Mouse (Mus musculus): ENCODE measurements around the gene Slamf7. TPM values are rescaled to one million over a fixed set of nuclear protein-coding genes. Genes with fewer than 3 reads are reported as not detected.

Gene Slamf7
- total and polyA plus RNA-seq, 2 experiments: 0.20 to 0.83 TPM

DNA sequence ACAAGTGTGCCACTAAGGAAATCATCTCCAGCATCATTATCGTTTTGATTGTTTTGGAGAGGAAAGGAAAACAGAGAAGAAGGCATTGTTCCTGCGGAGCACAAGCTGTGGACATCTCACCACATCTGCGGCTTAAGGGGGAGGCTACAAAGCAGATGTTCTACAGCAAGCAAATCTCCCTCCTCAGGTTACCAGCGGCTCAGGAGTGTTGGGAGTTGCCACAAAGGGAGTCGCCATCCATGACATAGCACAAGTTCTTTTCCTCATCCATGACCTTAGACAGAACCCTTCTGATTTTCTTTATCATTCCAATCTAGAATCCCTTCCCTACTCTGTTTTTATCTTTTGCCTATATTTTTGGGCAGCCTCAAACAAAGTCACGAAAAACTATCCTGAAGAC lies 17.1 kb downstream of the Slamf7 start:
- 38% methylated on average over 6 of the region's 6 CpGs for WGBS
- H3K36me3 ChIP-seq (ENCODE audit: control insufficient read depth, insufficient read depth, low read length): no peaks in the 10 kb centered on the region
- no peak for DNase-seq (ENCODE audit: extremely low read depth, low read depth, low spot score)

DNA sequence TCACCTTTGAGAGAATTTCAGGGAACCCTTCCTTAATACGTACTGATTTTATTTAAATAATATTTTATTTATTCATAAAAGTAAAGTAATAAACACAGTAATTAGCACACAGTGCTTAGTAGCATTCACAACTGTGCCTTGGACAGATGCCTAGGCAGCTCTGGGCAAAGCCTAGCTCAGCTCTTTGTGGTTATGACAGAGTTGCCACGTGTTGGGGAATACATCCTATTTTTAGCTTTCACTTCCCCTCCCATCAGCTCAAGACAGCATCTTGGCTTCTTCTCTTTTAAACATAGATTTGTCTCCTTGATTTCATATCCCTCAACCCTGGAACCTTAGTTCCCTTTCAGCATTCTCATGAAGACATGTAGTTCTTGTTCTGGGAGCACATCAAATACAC lies 21.4 kb downstream of the Slamf7 start:
- H3K36me3 ChIP-seq (ENCODE audit: control insufficient read depth, insufficient read depth, low read length): no peaks in the 10 kb centered on the region
- DNase-seq (ENCODE audit: extremely low read depth, low read depth, low spot score): peak; percentile 46
- H3K79me2 ChIP-seq (ENCODE audit: control insufficient read depth, insufficient read depth, low read length): no peaks in the 10 kb centered on the region
- 54% methylated on average over 2 of the region's 2 CpGs for WGBS
- no peak overlapping the region for H3K9ac ChIP-seq (ENCODE audit: low read depth, low read length)
- no peak overlapping the region for H3K27ac ChIP-seq (replicated peaks; ENCODE audit: insufficient read depth, low read depth, low read length)
- H3K4me1 ChIP-seq (ENCODE audit: control insufficient read depth, insufficient read depth, low read length): no peaks in the 10 kb centered on the region
- no peak overlapping the region for H3K4me3 ChIP-seq (ENCODE audit: insufficient read depth, low read depth, low read length)
- TF ChIP-seq POLR2A (IDR thresholded peaks at IDR 0.05; ENCODE audit: extremely low read depth, insufficient read depth, low read length) (no peak), CTCF (IDR thresholded peaks at IDR 0.05; ENCODE audit: low read depth, low read length) (no peak)
- H3K27me3 ChIP-seq (ENCODE audit: control insufficient read depth, insufficient read depth, low read length): no peaks in the 10 kb centered on the region; the same call in 1 of the 2 replicates

More for the DNA sequence above, 17.1 kb downstream of the Slamf7 start:
- H3K4me1 ChIP-seq (ENCODE audit: control insufficient read depth, insufficient read depth, low read length): no peaks in the 10 kb centered on the region; the same call in 1 of the 2 replicates
- H3K27ac ChIP-seq (replicated peaks; ENCODE audit: insufficient read depth, low read depth, low read length): no peak overlapping the region
- H3K4me3 ChIP-seq (ENCODE audit: insufficient read depth, low read depth, low read length): no peak overlapping the region
- TF ChIP-seq CTCF (IDR thresholded peaks at IDR 0.05; ENCODE audit: low read depth, low read length) (no peak), POLR2A (IDR thresholded peaks at IDR 0.05; ENCODE audit: extremely low read depth, insufficient read depth, low read length) (no peak)
- no peaks in the 10 kb centered on the region; the same call in 1 of the 2 replicates for H3K27me3 ChIP-seq (ENCODE audit: control insufficient read depth, insufficient read depth, low read length)
- H3K9ac ChIP-seq (ENCODE audit: low read depth, low read length): no peak overlapping the region
- H3K79me2 ChIP-seq (ENCODE audit: control insufficient read depth, insufficient read depth, low read length): no peaks in the 10 kb centered on the region

DNA sequence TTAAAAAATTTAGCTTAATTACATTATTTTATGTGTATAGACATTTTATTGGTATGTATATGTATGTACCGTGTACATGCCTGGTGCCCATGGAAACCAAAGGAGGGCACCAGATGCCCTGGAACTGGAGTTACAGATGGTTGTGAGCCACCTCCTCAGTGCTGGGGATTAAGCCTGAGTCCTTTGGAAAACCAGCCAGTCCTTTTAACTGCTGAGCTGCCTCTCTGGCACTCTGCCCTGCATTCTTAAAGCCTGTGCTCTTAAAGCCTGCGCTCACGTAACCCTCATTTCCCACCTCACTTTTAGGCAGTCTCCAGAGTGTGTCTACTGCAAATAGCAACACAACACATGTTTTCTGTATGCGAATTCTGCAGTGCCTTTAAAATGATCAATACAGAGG lies 21.9 kb downstream of the Slamf7 start:
- Histone ChIP-seq H3K36me3 (ENCODE audit: control insufficient read depth, insufficient read depth, low read length) (no peaks in the 10 kb centered on the region), H3K79me2 (ENCODE audit: control insufficient read depth, insufficient read depth, low read length) (no peaks in the 10 kb centered on the region), H3K27ac (replicated peaks; ENCODE audit: insufficient read depth, low read depth, low read length) (no peak overlapping the region), H3K27me3 (ENCODE audit: control insufficient read depth, insufficient read depth, low read length) (no peaks in the 10 kb centered on the region), H3K9ac (ENCODE audit: low read depth, low read length) (no peak overlapping the region), H3K4me1 (ENCODE audit: control insufficient read depth, insufficient read depth, low read length) (no peaks in the 10 kb centered on the region), H3K4me3 (ENCODE audit: insufficient read depth, low read depth, low read length) (no peak overlapping the region)
- no peak for DNase-seq (ENCODE audit: extremely low read depth, low read depth, low spot score)
- WGBS: 71% methylated on average over 4 of the region's 4 CpGs
- no peak for TF ChIP-seq POLR2A (IDR thresholded peaks at IDR 0.05; ENCODE audit: extremely low read depth, insufficient read depth, low read length)

DNA sequence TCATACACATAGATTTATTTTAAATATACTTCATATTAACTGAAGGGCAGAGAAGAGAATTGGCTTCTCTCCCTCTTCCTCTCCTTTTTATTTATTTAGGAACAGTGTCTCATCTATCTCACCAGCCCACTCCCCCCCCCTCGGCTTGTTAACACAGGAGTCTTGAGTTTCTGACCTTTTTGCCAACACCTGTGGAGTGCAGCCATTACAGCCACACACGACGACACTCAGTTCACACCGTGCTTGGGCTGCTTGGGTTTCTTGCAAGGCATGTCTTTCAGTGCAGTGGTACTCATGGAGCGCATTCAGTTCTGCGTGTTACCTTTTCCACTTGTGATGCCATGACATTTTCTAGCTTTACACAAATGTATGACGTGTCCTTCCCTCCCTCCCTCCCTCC lies 22.8 kb downstream of the Slamf7 start:
- no peak overlapping the region for H3K27ac ChIP-seq (replicated peaks; ENCODE audit: insufficient read depth, low read depth, low read length)

DNA sequence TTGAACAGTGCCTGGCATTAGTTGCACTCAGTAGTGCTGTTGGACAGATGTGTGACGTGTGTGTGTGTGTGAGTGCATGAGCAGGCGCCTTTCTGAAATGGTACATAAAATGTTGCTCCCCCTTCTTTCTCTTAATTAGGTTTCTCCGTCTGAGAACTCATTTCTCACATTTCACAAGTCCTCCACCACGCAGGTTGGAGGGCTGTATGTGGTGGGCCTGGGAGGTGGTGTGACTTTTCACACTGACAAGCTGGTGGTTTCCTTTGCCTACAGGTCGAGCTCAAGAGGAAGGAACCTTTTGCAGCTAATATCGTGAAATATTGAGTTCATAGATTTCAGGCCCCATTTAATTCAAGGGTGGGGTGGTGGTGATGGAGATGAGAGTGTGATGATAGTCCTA lies 23.7 kb downstream of the Slamf7 start:
- no peak overlapping the region for H3K9ac ChIP-seq (ENCODE audit: low read depth, low read length)
- 66% methylated on average over 6 of the region's 6 CpGs for WGBS
- H3K79me2 ChIP-seq (ENCODE audit: control insufficient read depth, insufficient read depth, low read length): no peaks in the 10 kb centered on the region
- no peaks in the 10 kb centered on the region for H3K4me1 ChIP-seq (ENCODE audit: control insufficient read depth, insufficient read depth, low read length)
- no peak for TF ChIP-seq CTCF (IDR thresholded peaks at IDR 0.05; ENCODE audit: low read depth, low read length)
- no peak for TF ChIP-seq POLR2A (IDR thresholded peaks at IDR 0.05; ENCODE audit: extremely low read depth, insufficient read depth, low read length)
- no peaks in the 10 kb centered on the region for H3K27me3 ChIP-seq (ENCODE audit: control insufficient read depth, insufficient read depth, low read length)
- no peak overlapping the region for H3K27ac ChIP-seq (replicated peaks; ENCODE audit: insufficient read depth, low read depth, low read length)
- no peak overlapping the region for H3K4me3 ChIP-seq (ENCODE audit: insufficient read depth, low read depth, low read length)
- DNase-seq (ENCODE audit: extremely low read depth, low read depth, low spot score): no peak
- no peaks in the 10 kb centered on the region for H3K36me3 ChIP-seq (ENCODE audit: control insufficient read depth, insufficient read depth, low read length)

More for the DNA sequence above, 22.8 kb downstream of the Slamf7 start:
- TF ChIP-seq POLR2A (IDR thresholded peaks at IDR 0.05; ENCODE audit: extremely low read depth, insufficient read depth, low read length): no peak
- TF ChIP-seq CTCF (IDR thresholded peaks at IDR 0.05; ENCODE audit: low read depth, low read length): no peak
- Histone ChIP-seq H3K27me3 (ENCODE audit: control insufficient read depth, insufficient read depth, low read length) (no peaks in the 10 kb centered on the region), H3K36me3 (ENCODE audit: control insufficient read depth, insufficient read depth, low read length) (no peaks in the 10 kb centered on the region), H3K4me1 (ENCODE audit: control insufficient read depth, insufficient read depth, low read length) (no peaks in the 10 kb centered on the region), H3K79me2 (ENCODE audit: control insufficient read depth, insufficient read depth, low read length) (no peaks in the 10 kb centered on the region), H3K4me3 (ENCODE audit: insufficient read depth, low read depth, low read length) (no peak overlapping the region), H3K9ac (ENCODE audit: low read depth, low read length) (no peak overlapping the region)
- no peak for DNase-seq (ENCODE audit: extremely low read depth, low read depth, low spot score)
- 79% methylated on average over 7 of the region's 7 CpGs for WGBS

DNA sequence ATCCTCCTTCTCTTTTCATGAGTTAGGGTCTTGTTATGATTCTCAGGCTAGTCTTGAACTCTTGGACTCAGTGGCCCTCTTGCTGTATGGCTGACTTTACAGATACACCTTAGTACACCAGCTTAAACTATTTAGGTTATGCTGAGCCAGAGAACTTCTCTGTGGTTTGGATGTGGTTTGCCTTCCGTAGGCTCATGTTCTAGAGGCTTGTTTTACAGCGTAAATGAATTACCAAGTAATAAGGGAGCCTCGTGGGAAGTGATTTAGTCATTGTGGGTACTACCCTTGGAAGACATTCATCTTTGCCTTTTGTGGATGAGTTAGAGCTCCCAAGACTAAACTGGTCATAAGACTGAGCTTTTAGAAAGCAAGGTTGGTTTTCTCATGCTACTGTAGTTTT lies 25.0 kb downstream of the Slamf7 start:
- no peaks in the 10 kb centered on the region for H3K27me3 ChIP-seq (ENCODE audit: control insufficient read depth, insufficient read depth, low read length)
- no peak overlapping the region for H3K9ac ChIP-seq (ENCODE audit: low read depth, low read length)
- no peaks in the 10 kb centered on the region for H3K79me2 ChIP-seq (ENCODE audit: control insufficient read depth, insufficient read depth, low read length)
- H3K36me3 ChIP-seq (ENCODE audit: control insufficient read depth, insufficient read depth, low read length): no peaks in the 10 kb centered on the region
- no peak overlapping the region for H3K4me3 ChIP-seq (ENCODE audit: insufficient read depth, low read depth, low read length)
- no peak for DNase-seq (ENCODE audit: extremely low read depth, low read depth, low spot score)
- no peak overlapping the region for H3K27ac ChIP-seq (replicated peaks; ENCODE audit: insufficient read depth, low read depth, low read length)
- TF ChIP-seq CTCF (IDR thresholded peaks at IDR 0.05; ENCODE audit: low read depth, low read length): no peak
- TF ChIP-seq POLR2A (IDR thresholded peaks at IDR 0.05; ENCODE audit: extremely low read depth, insufficient read depth, low read length): no peak
- 79% methylated on average over 3 of the region's 3 CpGs for WGBS
- H3K4me1 ChIP-seq (ENCODE audit: control insufficient read depth, insufficient read depth, low read length): no peaks in the 10 kb centered on the region

Measured in liver, adult 2 months (tissue).